Mouse (Mus musculus) neural tube, embryonic 10.5 days (tissue): ENCODE measurements around the gene Cenpc1.

Experiments used
- DNase-seq: peaks from one replicate; pipeline ENCODE4 v3.0.0-alpha.2; 2017; ENCODE audit warnings: low spot score; ENCODE audit errors: extremely low spot score

Cenpc1 gene

GRCm38 (mm10) chr5:86065101-86065875, at the start of gene Cenpc1:
Cenpc1 (minus strand) TSS chr5:86065583.
- DNase-seq: peak; percentile 98

GRCm38 (mm10) chr5:86113997-86114396, 48.6 kb upstream of the Cenpc1 start:
- DNase-seq: no peak

GRCm38 (mm10) chr5:86113037-86113436, 47.7 kb upstream of the Cenpc1 start:
- DNase-seq: no peak

GRCm38 (mm10) chr5:86111074-86111473, 45.7 kb upstream of the Cenpc1 start:
- no peak for DNase-seq

GRCm38 (mm10) chr5:86106610-86107009, 41.2 kb upstream of the Cenpc1 start:
- no peak for DNase-seq

GRCm38 (mm10) chr5:86102176-86102575, 36.8 kb upstream of the Cenpc1 start:
- no peak for DNase-seq

GRCm38 (mm10) chr5:86100621-86101020, 35.2 kb upstream of the Cenpc1 start:
- DNase-seq: no peak

GRCm38 (mm10) chr5:86098988-86099387, 33.6 kb upstream of the Cenpc1 start:
- no peak for DNase-seq

- no peak for DNase-seq
Observed at GRCm38 (mm10) chr5:86094754-86095153, 29.4 kb upstream of the Cenpc1 start.

GRCm38 (mm10) chr5:86086751-86087150, 21.4 kb upstream of the Cenpc1 start:
- no peak for DNase-seq

GRCm38 (mm10) chr5:86084979-86085378, 19.6 kb upstream of the Cenpc1 start:
- DNase-seq: no peak

- no peak for DNase-seq
Observed at GRCm38 (mm10) chr5:86083987-86084386, 18.6 kb upstream of the Cenpc1 start.

GRCm38 (mm10) chr5:86078720-86079334, 13.4 kb upstream of the Cenpc1 start:
- no peak for DNase-seq

GRCm38 (mm10) chr5:86072756-86073386, 7.5 kb upstream of the Cenpc1 start:
- no peak for DNase-seq

- DNase-seq: no peak
Observed at GRCm38 (mm10) chr5:86071538-86071937, 6.2 kb upstream of the Cenpc1 start, which contains the start of gene Stap1. Stap1 (plus strand) TSS chr5:86071746.

- no peak for DNase-seq
Observed at GRCm38 (mm10) chr5:86069121-86069520, 3.7 kb upstream of the Cenpc1 start.

GRCm38 (mm10) chr5:86068451-86068850, 3.1 kb upstream of the Cenpc1 start:
- DNase-seq: no peak

- peak; percentile 90 for DNase-seq
Observed at GRCm38 (mm10) chr5:86066551-86066929, 1.2 kb upstream of the Cenpc1 start.

GRCm38 (mm10) chr5:86065876-86066550, 630 bp upstream of the Cenpc1 start:
- no peak for DNase-seq

GRCm38 (mm10) chr5:86063501-86063900, 1.9 kb downstream of the Cenpc1 start:
- no peak for DNase-seq

GRCm38 (mm10) chr5:86029820-86030219, 35.6 kb downstream of the Cenpc1 start:
- DNase-seq: no peak
